9 mouse cellular contexts compared by ENCODE assay signal in genomic region chr14:80269179-80269951, GRCm38 (mm10).
A peak's percentile ranks its signal among the peaks of the same experiment; 100 is the strongest.
DNase-seq lines count a peak whose midpoint lies in the region; ATAC-seq lines count a peak whose summit lies in the region.
"Had no signal": no experiment of that assay in that cellular context is flagged by ENCODE, and none has a peak within 500 bp of the region (broad histone marks: within the 10 kb centered on the region; RNA-seq: fewer than 3 reads in every experiment).

No protein-coding gene starts in this region.

- no peak overlapping the region for H3K4me3 ChIP-seq in forebrain, embryonic 16.5 days (replicated peaks; ENCODE audit: low read length)
- H3K4me3 ChIP-seq in kidney, embryonic 15.5 days (replicated peaks): no peak overlapping the region
- H3K4me3 ChIP-seq in limb, embryonic 11.5 days (ENCODE audit: low read depth, low read length): no peak overlapping the region
- H3K4me3 ChIP-seq: erythroblast, embryonic 14.5 days had no signal

- H3K9me3 ChIP-seq in forebrain, embryonic 16.5 days (ENCODE audit: control insufficient read depth, low read length): no peaks in the 10 kb centered on the region
- H3K9me3 ChIP-seq in kidney, embryonic 15.5 days (replicated peaks): no peaks in the 10 kb centered on the region
- no peaks in the 10 kb centered on the region for H3K9me3 ChIP-seq in limb, embryonic 11.5 days (ENCODE audit: control insufficient read depth, low read length)

- H3K27ac ChIP-seq in forebrain, embryonic 16.5 days (ENCODE audit: low read length): no peak overlapping the region
- H3K27ac ChIP-seq in kidney, embryonic 15.5 days: no peak overlapping the region
- no peak overlapping the region for H3K27ac ChIP-seq in limb, embryonic 11.5 days (replicated peaks; ENCODE audit: low read depth, low read length)

- peak; percentile 88 for ATAC-seq in forebrain, embryonic 16.5 days
- 0 out of 2 replicates have a peak, but pooled peaks have one; percentile 62 for ATAC-seq in kidney, embryonic 15.5 days (replicated peaks; ENCODE audit: low FRiP score)
- no peak for ATAC-seq in limb, embryonic 11.5 days (ENCODE audit: insufficient number of reproducible peaks, low FRiP score, low TSS enrichment, low read depth)
- no peak for ATAC-seq in megakaryocyte-erythroid progenitor cell, adult 5-6 weeks (replicated peaks; ENCODE audit: low FRiP score, low TSS enrichment, poor library complexity, severe bottlenecking)

- peaks cover 10% of the 10 kb centered on the region for H3K4me1 ChIP-seq in forebrain, embryonic 16.5 days (replicated peaks; ENCODE audit: control insufficient read depth, insufficient read depth, low read length)
- no peaks in the 10 kb centered on the region for H3K4me1 ChIP-seq in kidney, embryonic 15.5 days
- H3K4me1 ChIP-seq in limb, embryonic 11.5 days (ENCODE audit: control insufficient read depth, insufficient read depth, low read length): 0 out of 2 replicates have a peak, but pooled peaks cover 3% of the 10 kb centered on the region

- no peak overlapping the region for H3K9ac ChIP-seq in forebrain, embryonic 16.5 days (replicated peaks; ENCODE audit: low read depth, low read length)
- no peak overlapping the region for H3K9ac ChIP-seq in kidney, embryonic 15.5 days
- no peak overlapping the region for H3K9ac ChIP-seq in limb, embryonic 11.5 days (ENCODE audit: low read length)

- no peak overlapping the region for H3K4me2 ChIP-seq in forebrain, embryonic 16.5 days (ENCODE audit: low read length)
- H3K4me2 ChIP-seq in kidney, embryonic 15.5 days: no peak overlapping the region
- H3K4me2 ChIP-seq in limb, embryonic 11.5 days (ENCODE audit: low read depth, severe bottlenecking): no peak overlapping the region

- H3K36me3 ChIP-seq in forebrain, embryonic 16.5 days (ENCODE audit: control insufficient read depth, insufficient read depth): no peaks in the 10 kb centered on the region
- no peaks in the 10 kb centered on the region for H3K36me3 ChIP-seq in kidney, embryonic 15.5 days
- H3K36me3 ChIP-seq in limb, embryonic 11.5 days (ENCODE audit: control insufficient read depth, insufficient read depth, low read length): no peaks in the 10 kb centered on the region

- WGBS in forebrain, embryonic 16.5 days: 57% methylated on average over 7 of the region's 7 CpGs
- WGBS in kidney, embryonic 15.5 days: 53% methylated on average over 7 of the region's 7 CpGs
- 61% methylated on average over 7 of the region's 7 CpGs for WGBS in limb, embryonic 11.5 days

- H3K27me3 ChIP-seq in forebrain, embryonic 16.5 days (replicated peaks; ENCODE audit: control insufficient read depth, insufficient read depth, low read length): 0 out of 2 replicates have a peak, but pooled peaks cover 2% of the 10 kb centered on the region
- H3K27me3 ChIP-seq in kidney, embryonic 15.5 days: no peaks in the 10 kb centered on the region
- H3K27me3 ChIP-seq in limb, embryonic 11.5 days (ENCODE audit: control insufficient read depth, insufficient read depth, low read length): no peaks in the 10 kb centered on the region

- DNase-seq in urinary bladder, postnatal 25 days (ENCODE audit: low spot score): peak; percentile 12
- no peak for DNase-seq in urinary bladder, adult 2 months (ENCODE audit: low spot score)
- peak; percentile 40 for DNase-seq in cerebellum, adult 11-12 months
- peak; percentile 80 for DNase-seq in limb, embryonic 11.5 days (ENCODE audit: low spot score)
- peak; percentile 93 for DNase-seq in retina, embryonic 14.5 days (ENCODE audit: low spot score)

Comparison
In these comparisons a context has a peak if more than half of its experiments do, and no peak if none do; other contexts are left out.
1. ATAC-seq: peak in forebrain, embryonic 16.5 days (single experiment) and kidney, embryonic 15.5 days (single experiment); none in limb, embryonic 11.5 days (single experiment) and megakaryocyte-erythroid progenitor cell, adult 5-6 weeks (single experiment).